9 mouse cellular contexts compared by ENCODE assay signal in genomic region chr1:136782261-136782660, GRCm38 (mm10).
DNase-seq lines count a peak whose midpoint lies in the region; ATAC-seq and TF ChIP-seq lines count a peak whose summit lies in the region.
"Had no signal": no experiment of that assay in that cellular context is flagged by ENCODE, and none has a peak within 500 bp of the region (broad histone marks: within the 10 kb centered on the region; RNA-seq: fewer than 3 reads in every experiment).

No protein-coding gene starts in this region.

- ATAC-seq in heart, embryonic 16.5 days (replicated peaks; ENCODE audit: extremely low read depth, insufficient read depth, low FRiP score) = 0 out of 2 replicates have a peak, but pooled peaks have one; percentile 45
- no peak for ATAC-seq in limb, embryonic 11.5 days (ENCODE audit: insufficient number of reproducible peaks, low FRiP score, low TSS enrichment, low read depth)
- ATAC-seq in neural tube, embryonic 11.5 days (ENCODE audit: insufficient read depth, low FRiP score, low TSS enrichment) = peak; percentile 67
- no peak for ATAC-seq in megakaryocyte, adult 5-6 weeks (ENCODE audit: poor library complexity, severe bottlenecking)
- no peak for ATAC-seq in frontal cortex, adult (ENCODE audit: low TSS enrichment)

- no peak for DNase-seq in gastrocnemius, adult 2 months
- DNase-seq in gastrocnemius, adult 18-20 months (ENCODE audit: low spot score) = no peak
- peak; percentile 43 for DNase-seq in limb, embryonic 11.5 days (ENCODE audit: low spot score)
- peak; percentile 64 for DNase-seq in neural tube, embryonic 11.5 days (ENCODE audit: low spot score)
- DNase-seq in cerebellum, adult 9-11 months = no peak

- TF ChIP-seq CTCF in gastrocnemius, adult 2 months (IDR thresholded peaks at IDR 0.05) = no peak

- H3K4me2 ChIP-seq in heart, embryonic 16.5 days (ENCODE audit: low read depth, low read length) = peak overlapping the region; percentile 61
- no peak overlapping the region for H3K4me2 ChIP-seq in limb, embryonic 11.5 days (ENCODE audit: low read depth, severe bottlenecking)
- H3K4me2 ChIP-seq in neural tube, embryonic 11.5 days (ENCODE audit: low read depth) = peak overlapping the region; percentile 50

- intact Hi-C loops in gastrocnemius, adult 2 months (cut with DNase I) = no loop called here

- H3K36me3 ChIP-seq in heart, embryonic 16.5 days (ENCODE audit: control insufficient read depth, insufficient read depth) = no peaks in the 10 kb centered on the region
- no peaks in the 10 kb centered on the region for H3K36me3 ChIP-seq in limb, embryonic 11.5 days (ENCODE audit: control insufficient read depth, insufficient read depth, low read length)
- H3K36me3 ChIP-seq in neural tube, embryonic 11.5 days (ENCODE audit: control insufficient read depth, insufficient read depth, low read length) = no peaks in the 10 kb centered on the region

- H3K27ac ChIP-seq in gastrocnemius, adult 2 months = peak overlapping the region; percentile 8; the same call in 1 of the 2 replicates
- H3K27ac ChIP-seq in heart, embryonic 16.5 days (ENCODE audit: low read length) = peak overlapping the region; percentile 60
- no peak overlapping the region for H3K27ac ChIP-seq in limb, embryonic 11.5 days (replicated peaks; ENCODE audit: low read depth, low read length)
- no peak overlapping the region; the same call in 1 of the 2 replicates for H3K27ac ChIP-seq in neural tube, embryonic 11.5 days (ENCODE audit: low read depth, low read length)
- H3K27ac ChIP-seq: liver, embryonic 14.5 days had no signal

- H3K27me3 ChIP-seq in heart, embryonic 16.5 days (ENCODE audit: control insufficient read depth, insufficient read depth, low read length) = no peaks in the 10 kb centered on the region
- H3K27me3 ChIP-seq in limb, embryonic 11.5 days (ENCODE audit: control insufficient read depth, insufficient read depth, low read length) = no peaks in the 10 kb centered on the region
- H3K27me3 ChIP-seq in neural tube, embryonic 11.5 days (ENCODE audit: control insufficient read depth, insufficient read depth, low read length) = 0 out of 2 replicates have a peak, but pooled peaks cover 2% of the 10 kb centered on the region

- 25% methylated on average over 10 of the region's 10 CpGs for WGBS in heart, embryonic 16.5 days
- 41% methylated on average over 10 of the region's 10 CpGs for WGBS in limb, embryonic 11.5 days
- 7% methylated on average over 10 of the region's 10 CpGs for WGBS in neural tube, embryonic 11.5 days

- no peaks in the 10 kb centered on the region for H3K9me3 ChIP-seq in heart, embryonic 16.5 days (replicated peaks; ENCODE audit: control insufficient read depth, low read length)
- no peaks in the 10 kb centered on the region for H3K9me3 ChIP-seq in limb, embryonic 11.5 days (ENCODE audit: control insufficient read depth, low read length)
- no peaks in the 10 kb centered on the region for H3K9me3 ChIP-seq in neural tube, embryonic 11.5 days (ENCODE audit: control insufficient read depth, low read length)

- peak overlapping the region; percentile 62 for H3K4me3 ChIP-seq in gastrocnemius, adult 2 months
- peak overlapping the region; percentile 42 for H3K4me3 ChIP-seq in heart, embryonic 16.5 days (ENCODE audit: low read length)
- no peak overlapping the region for H3K4me3 ChIP-seq in limb, embryonic 11.5 days (ENCODE audit: low read depth, low read length)
- peak overlapping the region; percentile 19; the same call in 1 of the 2 replicates for H3K4me3 ChIP-seq in neural tube, embryonic 11.5 days (ENCODE audit: low read depth, low read length)

- peaks cover 12% of the 10 kb centered on the region for H3K4me1 ChIP-seq in heart, embryonic 16.5 days (ENCODE audit: control insufficient read depth, insufficient read depth, low read length)
- 0 out of 2 replicates have a peak, but pooled peaks cover 4% of the 10 kb centered on the region for H3K4me1 ChIP-seq in limb, embryonic 11.5 days (ENCODE audit: control insufficient read depth, insufficient read depth, low read length)
- peaks cover 11% of the 10 kb centered on the region for H3K4me1 ChIP-seq in neural tube, embryonic 11.5 days (ENCODE audit: control insufficient read depth, insufficient read depth, low read length)

- H3K9ac ChIP-seq in heart, embryonic 16.5 days (ENCODE audit: low read length) = peak overlapping the region; percentile 20
- no peak overlapping the region for H3K9ac ChIP-seq in limb, embryonic 11.5 days (ENCODE audit: low read length)
- H3K9ac ChIP-seq in neural tube, embryonic 11.5 days (ENCODE audit: low read length) = no peak overlapping the region
- H3K9ac ChIP-seq: liver, embryonic 14.5 days had no signal

Comparison
In these comparisons a context has a peak if more than half of its experiments do, and no peak if none do; other contexts are left out.
1. DNase-seq: peak in limb, embryonic 11.5 days (single experiment) and neural tube, embryonic 11.5 days (single experiment); none in gastrocnemius, adult 2 months (single experiment), gastrocnemius, adult 18-20 months (single experiment) and cerebellum, adult 9-11 months (single experiment).
2. H3K27ac ChIP-seq: peak in gastrocnemius, adult 2 months (single experiment) and heart, embryonic 16.5 days (single experiment); none in limb, embryonic 11.5 days (single experiment) and neural tube, embryonic 11.5 days (single experiment).
3. ATAC-seq: peak in heart, embryonic 16.5 days (single experiment) and neural tube, embryonic 11.5 days (single experiment); none in limb, embryonic 11.5 days (single experiment), megakaryocyte, adult 5-6 weeks (single experiment) and frontal cortex, adult (single experiment).